Mouse (Mus musculus) embryonic facial prominence, embryonic 12.5 days (tissue): ENCODE results near the gene Myo16. TPM values are rescaled to one million over a fixed set of nuclear protein-coding genes. Genes with fewer than 3 reads are reported as not detected.
A peak's percentile ranks its signal among the peaks of the same experiment; 100 is the strongest.

Experiments
- ATAC-seq: fragments of 200-750 bp; cut with Nextera tagmentation; 2 replicates; pipeline ENCODE4 v1.8.0; 2017; ENCODE audit not compliant: insufficient number of reproducible peaks, insufficient read depth, low FRiP score, low TSS enrichment
- H3K27ac ChIP-seq: fragments of 300-500 bp; sonication (generic); 2 replicates; pipeline ENCODE4 v1.5.1; 2016; ENCODE audit warnings: mild to moderate bottlenecking
- H3K27me3 ChIP-seq: fragments of 300-500 bp; sonication (generic); 2 replicates; pipeline ENCODE4 v1.6.1; 2016; ENCODE audit warnings: mild to moderate bottlenecking, moderate library complexity
- H3K36me3 ChIP-seq: fragments of 300-500 bp; sonication (generic); 2 replicates; pipeline ENCODE4 v1.6.1; 2016; ENCODE audit warnings: mild to moderate bottlenecking
- H3K4me1 ChIP-seq: fragments of 300-500 bp; sonication (generic); 2 replicates; pipeline ENCODE4 v1.6.1; 2016
- H3K4me2 ChIP-seq: fragments of 300-500 bp; sonication (generic); replicated peaks from 2 replicates; pipeline ENCODE4 v1.6.1; 2016; ENCODE audit warnings: mild to moderate bottlenecking, moderate library complexity
- H3K4me3 ChIP-seq: fragments of 300-500 bp; sonication (generic); 2 replicates; pipeline ENCODE4 v1.5.1; 2016; ENCODE audit warnings: mild to moderate bottlenecking
- H3K9ac ChIP-seq: fragments of 300-500 bp; sonication (generic); 2 replicates; pipeline ENCODE4 v1.6.1; 2016; ENCODE audit warnings: mild to moderate bottlenecking, moderate library complexity
- H3K9me3 ChIP-seq: fragments of 300-500 bp; sonication (generic); 2 replicates; pipeline ENCODE4 v1.6.1; 2016; ENCODE audit warnings: mild to moderate bottlenecking, moderate library complexity
- WGBS: fragments of 180-500 bp; shearing (Covaris S2); methylation state at CpG from one replicate; pipeline ENCODE4 v1.1.7; 2016; 5-methylcytosine and 5-hydroxymethylcytosine counted together
- polyA plus RNA-seq: library from polyadenylated mRNA; unstranded; fragments of >200 nt; fragmentation: Nextera tagmentation; extraction: Ambion mirVana; gene quantifications from 2 replicates; pipeline ENCODE4 v1.2.1, GENCODE M21; 2016

The Myo16 gene
- polyA plus RNA-seq, 1 experiment from 2014 or later: 0.67 TPM

- WGBS: 73% methylated on average over 7 of the region's 7 CpGs
- no peak overlapping the region for H3K4me3 ChIP-seq
- H3K27ac ChIP-seq: no peak overlapping the region
- H3K9ac ChIP-seq: no peak overlapping the region
- no peak overlapping the region for H3K4me2 ChIP-seq
- H3K36me3 ChIP-seq: no peaks in the 10 kb centered on the region
- 0 out of 2 replicates have a peak, but pooled peaks cover 3% of the 10 kb centered on the region for H3K27me3 ChIP-seq
- ATAC-seq: no peak
- no peaks in the 10 kb centered on the region for H3K9me3 ChIP-seq
- no peaks in the 10 kb centered on the region for H3K4me1 ChIP-seq
Observed at GRCm38 (mm10) chr8:10391096-10391683, 237.5 kb downstream of the Myo16 start.

DNA sequence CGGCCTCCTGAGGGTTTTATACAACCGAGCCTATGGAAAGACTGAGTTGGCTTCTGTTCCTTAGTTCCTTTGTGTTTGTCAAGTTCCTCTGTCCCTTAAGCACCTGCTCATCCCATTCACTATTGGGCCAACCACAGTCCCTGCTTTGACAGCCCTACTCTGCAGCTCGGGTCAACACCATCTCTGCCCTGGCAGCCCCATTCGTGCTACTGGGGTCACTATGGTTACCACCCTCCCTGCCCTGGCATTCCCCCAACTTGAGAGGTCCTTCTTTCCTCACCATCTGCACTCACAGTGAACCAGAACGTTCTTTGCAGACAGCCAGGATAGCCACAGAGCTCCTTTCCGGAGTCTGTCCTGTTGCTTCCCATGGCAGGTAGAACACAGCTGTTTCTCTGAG is 238.2 kb downstream of the Myo16 start:
- Histone ChIP-seq H3K4me3 (no peak overlapping the region), H3K4me2 (no peak overlapping the region), H3K9ac (no peak overlapping the region), H3K9me3 (no peaks in the 10 kb centered on the region), H3K27ac (no peak overlapping the region), H3K36me3 (no peaks in the 10 kb centered on the region), H3K4me1 (no peaks in the 10 kb centered on the region), H3K27me3 (0 out of 2 replicates have a peak, but pooled peaks cover 3% of the 10 kb centered on the region)
- 63% methylated on average over 6 of the region's 6 CpGs for WGBS
- no peak for ATAC-seq

- WGBS: 69% methylated on average over 2 of the region's 2 CpGs
- H3K27ac ChIP-seq: no peak overlapping the region
Observed at GRCm38 (mm10) chr8:10394506-10394905, 240.8 kb downstream of the Myo16 start.

GRCm38 (mm10) chr8:10395146-10395545 is 241.4 kb downstream of the Myo16 start:
- H3K36me3 ChIP-seq: no peaks in the 10 kb centered on the region
- H3K4me1 ChIP-seq: no peaks in the 10 kb centered on the region
- ATAC-seq: no peak
- H3K27ac ChIP-seq: no peak overlapping the region
- H3K9me3 ChIP-seq: no peaks in the 10 kb centered on the region
- WGBS: 79% methylated on average over 7 of the region's 7 CpGs
- H3K4me3 ChIP-seq: no peak overlapping the region
- H3K27me3 ChIP-seq: 0 out of 2 replicates have a peak, but pooled peaks cover 3% of the 10 kb centered on the region
- no peak overlapping the region for H3K9ac ChIP-seq
- H3K4me2 ChIP-seq: no peak overlapping the region

More at GRCm38 (mm10) chr8:10394506-10394905, 240.8 kb downstream of the Myo16 start:
- Histone ChIP-seq H3K9ac (no peak overlapping the region), H3K4me2 (no peak overlapping the region), H3K9me3 (no peaks in the 10 kb centered on the region), H3K36me3 (no peaks in the 10 kb centered on the region), H3K4me3 (no peak overlapping the region), H3K4me1 (no peaks in the 10 kb centered on the region), H3K27me3 (0 out of 2 replicates have a peak, but pooled peaks cover 3% of the 10 kb centered on the region)
- no peak for ATAC-seq

DNA sequence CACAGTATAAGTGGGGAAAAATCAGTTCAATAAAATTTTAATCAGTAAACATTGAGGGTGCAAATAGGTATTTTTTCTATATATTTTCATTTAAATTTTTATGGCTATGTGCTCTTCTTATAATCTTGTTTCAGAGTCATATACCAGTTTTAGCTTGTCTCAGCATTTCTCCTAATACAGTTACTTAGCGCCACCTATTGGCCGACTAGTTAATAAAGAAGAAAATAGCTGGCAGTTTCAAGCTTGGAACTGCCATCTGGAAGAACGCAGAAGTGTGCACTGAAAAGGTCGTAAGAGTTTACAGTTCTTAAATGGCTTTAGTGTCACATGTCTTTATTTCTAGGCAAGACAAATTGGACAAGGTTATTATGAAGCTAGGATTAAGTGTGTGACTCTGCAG is 248.9 kb downstream of the Myo16 start:
- peaks cover 3% of the 10 kb centered on the region for H3K4me1 ChIP-seq
- H3K27me3 ChIP-seq: no peaks in the 10 kb centered on the region
- no peak overlapping the region for H3K27ac ChIP-seq
- H3K36me3 ChIP-seq: no peaks in the 10 kb centered on the region
- no peak for ATAC-seq
- H3K9me3 ChIP-seq: no peaks in the 10 kb centered on the region
- no peak overlapping the region for H3K4me3 ChIP-seq
- no peak overlapping the region for H3K4me2 ChIP-seq
- H3K9ac ChIP-seq: no peak overlapping the region
- WGBS: 12% methylated on average over 4 of the region's 4 CpGs

DNA sequence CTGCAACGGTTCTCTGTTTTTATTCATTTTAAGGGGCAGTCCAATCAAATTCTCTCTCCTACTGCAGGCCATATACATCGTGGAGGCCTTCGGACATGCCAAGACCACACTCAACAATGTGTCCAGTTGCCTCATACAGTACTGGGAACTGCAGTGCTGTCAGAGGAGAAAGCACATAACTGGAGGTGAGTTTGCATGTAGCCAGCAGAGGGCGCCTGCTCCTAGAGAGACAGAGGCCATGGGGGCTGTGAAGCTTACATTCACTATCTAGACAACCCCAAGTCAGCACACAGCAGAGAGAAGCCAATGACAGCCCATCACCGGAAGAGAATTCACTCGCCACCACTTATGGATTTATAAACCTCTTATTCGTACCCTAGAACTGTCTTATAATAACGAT is 251.8 kb downstream of the Myo16 start:
- H3K9ac ChIP-seq: 0 out of 2 replicates have a peak overlapping the region, but pooled peaks have one; percentile 10
- 28% methylated on average over 8 of the region's 8 CpGs for WGBS
- no peak overlapping the region for H3K4me3 ChIP-seq
- H3K4me1 ChIP-seq: peaks cover 3% of the 10 kb centered on the region
- H3K36me3 ChIP-seq: no peaks in the 10 kb centered on the region
- H3K9me3 ChIP-seq: no peaks in the 10 kb centered on the region
- no peak for ATAC-seq
- H3K4me2 ChIP-seq: 0 out of 2 replicates have a peak overlapping the region, but pooled peaks have one; percentile 9
- no peak overlapping the region for H3K27ac ChIP-seq
- no peaks in the 10 kb centered on the region for H3K27me3 ChIP-seq

GRCm38 (mm10) chr8:10409043-10409442 is 255.3 kb downstream of the Myo16 start:
- WGBS: 90% methylated on average over 9 of the region's 9 CpGs
- Histone ChIP-seq H3K4me2 (no peak overlapping the region), H3K4me1 (peaks cover 3% of the 10 kb centered on the region), H3K36me3 (no peaks in the 10 kb centered on the region), H3K27ac (no peak overlapping the region), H3K27me3 (no peaks in the 10 kb centered on the region), H3K4me3 (no peak overlapping the region), H3K9ac (no peak overlapping the region), H3K9me3 (no peaks in the 10 kb centered on the region)
- ATAC-seq: no peak

DNA sequence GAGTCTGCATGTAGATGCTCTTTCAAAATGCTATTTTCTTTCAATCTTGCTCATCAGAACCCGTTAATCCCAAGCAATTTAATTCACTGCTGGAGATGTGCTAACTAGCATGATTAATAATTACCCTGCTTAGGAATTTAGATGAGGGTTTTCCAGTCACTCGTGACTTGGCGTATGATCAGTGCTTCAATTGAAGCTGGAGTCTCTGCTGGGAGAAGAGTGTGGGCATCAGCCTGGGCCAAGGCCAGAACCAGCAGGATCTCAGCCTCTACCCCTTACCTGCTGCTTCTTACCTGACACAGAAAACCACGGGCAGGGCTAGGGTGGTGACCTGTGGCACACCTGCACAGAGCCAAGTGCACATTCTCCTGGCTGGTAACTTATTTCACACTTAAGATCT is 257.8 kb downstream of the Myo16 start:
- H3K4me3 ChIP-seq: no peak overlapping the region
- no peaks in the 10 kb centered on the region for H3K36me3 ChIP-seq
- 69% methylated on average over 4 of the region's 4 CpGs for WGBS
- no peak overlapping the region for H3K27ac ChIP-seq
- H3K9me3 ChIP-seq: no peaks in the 10 kb centered on the region
- H3K4me1 ChIP-seq: no peaks in the 10 kb centered on the region
- H3K9ac ChIP-seq: no peak overlapping the region
- H3K4me2 ChIP-seq: no peak overlapping the region
- H3K27me3 ChIP-seq: no peaks in the 10 kb centered on the region
- ATAC-seq: no peak

DNA sequence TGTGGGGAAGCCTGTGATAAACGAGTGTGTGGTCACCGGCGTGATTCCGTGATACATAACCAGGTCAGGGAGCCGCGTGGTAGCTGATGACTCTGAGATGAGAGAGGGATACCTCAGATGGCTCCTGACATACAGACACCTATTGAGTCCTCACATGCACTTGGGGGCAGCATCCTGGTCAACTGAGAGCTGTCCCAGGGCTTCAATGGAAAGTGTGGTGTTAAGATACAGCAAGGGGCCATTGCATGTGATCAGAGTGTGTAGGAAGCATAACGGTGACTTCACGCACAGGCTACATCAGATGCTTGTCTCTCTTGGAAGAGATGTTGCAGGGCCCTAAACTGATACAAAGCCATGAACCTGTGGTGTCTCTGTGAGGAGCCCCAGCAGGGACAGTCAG is 260.2 kb downstream of the Myo16 start:
- no peak overlapping the region for H3K9ac ChIP-seq
- H3K36me3 ChIP-seq: no peaks in the 10 kb centered on the region
- WGBS: 85% methylated on average over 8 of the region's 8 CpGs
- no peak overlapping the region for H3K4me2 ChIP-seq
- no peaks in the 10 kb centered on the region for H3K4me1 ChIP-seq
- ATAC-seq: no peak
- no peak overlapping the region for H3K4me3 ChIP-seq
- H3K27ac ChIP-seq: no peak overlapping the region
- H3K9me3 ChIP-seq: no peaks in the 10 kb centered on the region
- H3K27me3 ChIP-seq: no peaks in the 10 kb centered on the region

GRCm38 (mm10) chr8:10414684-10415212 is 261.0 kb downstream of the Myo16 start:
- no peak; the same call in 1 of the 2 replicates for ATAC-seq
- no peaks in the 10 kb centered on the region for H3K27me3 ChIP-seq
- no peaks in the 10 kb centered on the region for H3K36me3 ChIP-seq
- H3K4me2 ChIP-seq: no peak overlapping the region
- no peak overlapping the region for H3K4me3 ChIP-seq
- H3K27ac ChIP-seq: no peak overlapping the region
- no peaks in the 10 kb centered on the region for H3K9me3 ChIP-seq
- no peaks in the 10 kb centered on the region for H3K4me1 ChIP-seq
- H3K9ac ChIP-seq: no peak overlapping the region
- 25% methylated on average over 6 of the region's 6 CpGs for WGBS

DNA sequence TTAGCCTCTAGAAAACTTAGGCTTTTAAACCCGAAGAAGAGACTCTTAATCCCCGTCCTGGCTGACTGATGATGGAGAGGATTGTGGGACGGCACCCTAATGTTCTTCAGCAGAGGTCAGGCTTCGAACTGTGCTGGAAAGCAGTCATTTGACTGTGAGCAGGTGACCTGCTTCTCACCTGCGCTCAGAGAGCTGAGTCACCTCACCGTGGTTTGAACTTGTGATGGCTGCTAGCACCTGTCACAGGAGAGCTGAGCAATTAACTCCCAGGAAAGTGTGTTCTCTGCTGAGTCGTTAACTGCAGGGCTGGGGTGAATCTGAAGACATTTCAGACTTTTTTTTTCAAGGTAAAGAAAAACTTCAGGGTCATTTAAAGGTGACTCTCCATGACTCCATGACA is 261.6 kb downstream of the Myo16 start:
- Histone ChIP-seq H3K27me3 (no peaks in the 10 kb centered on the region), H3K9ac (no peak overlapping the region), H3K4me2 (no peak overlapping the region), H3K4me3 (no peak overlapping the region), H3K27ac (no peak overlapping the region), H3K36me3 (no peaks in the 10 kb centered on the region), H3K4me1 (no peaks in the 10 kb centered on the region), H3K9me3 (no peaks in the 10 kb centered on the region)
- 30% methylated on average over 7 of the region's 7 CpGs for WGBS
- no peak for ATAC-seq

GRCm38 (mm10) chr8:10415885-10416284 is 262.2 kb downstream of the Myo16 start:
- Histone ChIP-seq H3K27ac (no peak overlapping the region), H3K4me2 (no peak overlapping the region), H3K4me3 (no peak overlapping the region), H3K9me3 (no peaks in the 10 kb centered on the region), H3K4me1 (no peaks in the 10 kb centered on the region), H3K27me3 (no peaks in the 10 kb centered on the region), H3K36me3 (no peaks in the 10 kb centered on the region), H3K9ac (no peak overlapping the region)
- 84% methylated on average over 9 of the region's 9 CpGs for WGBS
- ATAC-seq: no peak
